8 mouse cellular contexts compared by ENCODE assay signal in genomic region chr8:119777765-119778164, GRCm38 (mm10). TPM values are rescaled to one million over a fixed set of nuclear protein-coding genes. Genes with fewer than 3 reads are reported as not detected.
DNase-seq lines count a peak whose midpoint lies in the region; ATAC-seq and TF ChIP-seq lines count a peak whose summit lies in the region.

No protein-coding gene starts in this region.

- no peaks in the 10 kb centered on the region for H3K36me3 ChIP-seq in forebrain, postnatal 0 days (ENCODE audit: insufficient read depth)
- H3K36me3 ChIP-seq in liver, postnatal 0 days (replicated peaks; ENCODE audit: insufficient read depth, low read length), result no peaks in the 10 kb centered on the region
- H3K36me3 ChIP-seq in stomach, embryonic 14.5 days (ENCODE audit: control insufficient read depth, insufficient read depth, low read length), result no peaks in the 10 kb centered on the region

- DNase-seq in adrenal gland, adult 8-10 months, result peak; percentile 38
- no peak for DNase-seq in adrenal gland, adult 18-20 months (ENCODE audit: low spot score in 2 of 2)
- peak; percentile 43 for DNase-seq in left cerebral cortex, postnatal 4 days
- no peak for DNase-seq in left cerebral cortex, postnatal 36 days (ENCODE audit: low spot score in 2 of 2)
- DNase-seq in forebrain, postnatal 0 days, result no peak
- no peak for DNase-seq in liver, postnatal 0 days
- DNase-seq in spleen, adult 12 weeks (ENCODE audit: low spot score), result no peak

- no peak for TF ChIP-seq EP300 in liver, postnatal 0 days (IDR thresholded peaks at IDR 0.05; ENCODE audit: low read depth)

- peak overlapping the region; percentile 71 for H3K4me3 ChIP-seq in forebrain, postnatal 0 days (ENCODE audit: low read depth, low read length)
- peak overlapping the region; percentile 44 for H3K4me3 ChIP-seq in liver, postnatal 0 days (ENCODE audit: low read depth, low read length)
- peak overlapping the region; percentile 35 for H3K4me3 ChIP-seq in stomach, embryonic 14.5 days (ENCODE audit: low read depth, low read length)

- intact Hi-C loops in left cerebral cortex, postnatal 4 days (cut with DNase I), result loop anchor here (5.0 to 10.0 kb wide), 2 partner anchors 90 to 343 kb away; partner anchors contain the start of gene Osgin1
- intact Hi-C loops in left cerebral cortex, postnatal 36 days (cut with DNase I), result loop anchor here (5.0 kb wide), 1 partner anchor 335 kb away; no protein-coding TSS in a partner anchor

- H3K4me1 ChIP-seq in forebrain, postnatal 0 days (ENCODE audit: insufficient read depth), result peaks cover 15% of the 10 kb centered on the region
- peaks cover 14% of the 10 kb centered on the region for H3K4me1 ChIP-seq in liver, postnatal 0 days (ENCODE audit: insufficient read depth)
- peaks cover 16% of the 10 kb centered on the region for H3K4me1 ChIP-seq in stomach, embryonic 14.5 days (ENCODE audit: control insufficient read depth, insufficient read depth, low read length)

- no peaks in the 10 kb centered on the region for H3K9me3 ChIP-seq in forebrain, postnatal 0 days (ENCODE audit: low read length)
- no peaks in the 10 kb centered on the region for H3K9me3 ChIP-seq in liver, postnatal 0 days (ENCODE audit: low read length)
- no peaks in the 10 kb centered on the region for H3K9me3 ChIP-seq in stomach, embryonic 14.5 days (ENCODE audit: control insufficient read depth, low read depth, low read length)

- peak overlapping the region; percentile 85 for H3K9ac ChIP-seq in forebrain, postnatal 0 days
- H3K9ac ChIP-seq in liver, postnatal 0 days (replicated peaks), result peak overlapping the region; percentile 44
- H3K9ac ChIP-seq in stomach, embryonic 14.5 days (replicated peaks; ENCODE audit: low read depth, low read length), result peak overlapping the region; percentile 31

- no peaks in the 10 kb centered on the region for H3K27me3 ChIP-seq in forebrain, postnatal 0 days (ENCODE audit: insufficient read depth, low read length)
- H3K27me3 ChIP-seq in liver, postnatal 0 days (ENCODE audit: insufficient read depth, low read length), result no peaks in the 10 kb centered on the region
- no peaks in the 10 kb centered on the region for H3K27me3 ChIP-seq in stomach, embryonic 14.5 days (ENCODE audit: control insufficient read depth, insufficient read depth, low read length)

- 18% methylated on average over 7 of the region's 7 CpGs for WGBS in forebrain, postnatal 0 days
- 19% methylated on average over 7 of the region's 7 CpGs for WGBS in liver, postnatal 0 days (ENCODE audit: insufficient replicate concordance)
- WGBS in stomach, embryonic 14.5 days, result 10% methylated on average over 7 of the region's 7 CpGs

- peak overlapping the region; percentile 83 for H3K27ac ChIP-seq in forebrain, postnatal 0 days (ENCODE audit: low read depth, low read length)
- peak overlapping the region; percentile 70 for H3K27ac ChIP-seq in liver, postnatal 0 days (ENCODE audit: low read depth)
- H3K27ac ChIP-seq in stomach, embryonic 14.5 days (ENCODE audit: low read length), result peak overlapping the region; percentile 29; the same call in 1 of the 2 replicates

- H3K4me2 ChIP-seq in forebrain, postnatal 0 days (ENCODE audit: low read depth), result peak overlapping the region; percentile 91
- peak overlapping the region; percentile 70 for H3K4me2 ChIP-seq in liver, postnatal 0 days (ENCODE audit: low read depth, low read length)
- H3K4me2 ChIP-seq in stomach, embryonic 14.5 days (replicated peaks; ENCODE audit: low read depth, low read length), result peak overlapping the region; percentile 61

- ATAC-seq in forebrain, postnatal 0 days, result no peak; the same call in 1 of the 2 replicates
- peak; percentile 24 for ATAC-seq in liver, postnatal 0 days
- ATAC-seq in stomach, embryonic 14.5 days (ENCODE audit: insufficient number of reproducible peaks, insufficient read depth, low FRiP score, low read depth), result no peak

- peak; percentile 22; the same call in 1 of the 2 replicates for TF ChIP-seq CTCF in forebrain, postnatal 0 days (IDR thresholded peaks at IDR 0.05; ENCODE audit: low read depth)
- no peak for TF ChIP-seq CTCF in liver, postnatal 0 days (IDR thresholded peaks at IDR 0.05; ENCODE audit: low read depth)

RNA-seq across cellular contexts. Expression of gene Tldc1, which starts 0.5 kb away (rescaled TPM):
- total RNA-seq in adrenal gland, adult 8-10 months (2022), result 10 to 100 TPM; 16.1 to 18.1 (median 17.1) TPM
- total RNA-seq in adrenal gland, adult 18-20 months (2021), result 1 to 10 TPM; 8.4 to 9.7 TPM
- total RNA-seq in left cerebral cortex, postnatal 4 days (2021), result 10 to 100 TPM; 15.0 to 16.7 TPM
- total RNA-seq in left cerebral cortex, postnatal 36 days (2021), result 10 to 100 TPM; 14.3 to 14.5 TPM
- total RNA-seq in forebrain, postnatal 0 days (2014; rRNA removed), result 21.0 and 21.1 TPM in 2 replicates
- polyA plus RNA-seq in forebrain, postnatal 0 days (2015; fragmentation: Nextera tagmentation; extraction: Ambion mirVana), result 6.8 and 9.4 TPM in 2 replicates
- polyA plus RNA-seq in liver, postnatal 0 days (2015; fragmentation: Nextera tagmentation; extraction: Ambion mirVana), result 4.3 and 4.6 TPM in 2 replicates
- polyA plus RNA-seq in stomach, embryonic 14.5 days (2014; fragmentation: Nextera tagmentation; extraction: Ambion mirVana), result 10.4 and 11.7 TPM in 2 replicates

Comparison
In these comparisons a context has a peak if more than half of its experiments do, and no peak if none do; other contexts are left out.
1. DNase-seq: peak in adrenal gland, adult 8-10 months (single experiment) and left cerebral cortex, postnatal 4 days (single experiment); none in adrenal gland, adult 18-20 months (0 of 2), left cerebral cortex, postnatal 36 days (0 of 2), forebrain, postnatal 0 days (single experiment), liver, postnatal 0 days (single experiment) and spleen, adult 12 weeks (single experiment).
2. H3K27ac ChIP-seq: peak in every context shown above with its lines; median percentile 83 in forebrain, postnatal 0 days; 70 in liver, postnatal 0 days; 29 in stomach, embryonic 14.5 days.
3. H3K9ac ChIP-seq: peak in every context shown above with its lines; median percentile 85 in forebrain, postnatal 0 days; 44 in liver, postnatal 0 days; 31 in stomach, embryonic 14.5 days.
4. Peak in every context shown above with its lines, with median percentiles within 50 percentile points of each other: H3K4me2 ChIP-seq and H3K4me3 ChIP-seq.